Mouse (Mus musculus) forebrain, embryonic 16.5 days (tissue): ENCODE data around the gene Gna11. TPM values are rescaled to one million over a fixed set of nuclear protein-coding genes. Genes with fewer than 3 reads are reported as not detected.

Experiments used
- ATAC-seq: fragments of 200-750 bp; cut with Nextera tagmentation; 2 replicates; pipeline ENCODE4 v1.8.0; 2017; ENCODE audit warnings: mild to moderate bottlenecking, moderate library complexity
- H3K27ac ChIP-seq: fragments of 300-500 bp; sonication (generic); 2 replicates; pipeline ENCODE4 v1.5.1; 2014; ENCODE audit warnings: low read length, control low read depth
- H3K27me3 ChIP-seq: fragments of 300-500 bp; sonication (generic); replicated peaks from 2 replicates; pipeline ENCODE4 v1.6.1; 2014; ENCODE audit warnings: low read length; ENCODE audit not compliant: control insufficient read depth, insufficient read depth
- H3K36me3 ChIP-seq: fragments of 300-500 bp; sonication (generic); 2 replicates; pipeline ENCODE4 v1.6.1; 2014; ENCODE audit not compliant: control insufficient read depth, insufficient read depth
- H3K4me1 ChIP-seq: fragments of 300-500 bp; sonication (generic); replicated peaks from 2 replicates; pipeline ENCODE4 v1.6.1; 2014; ENCODE audit warnings: low read length; ENCODE audit not compliant: control insufficient read depth, insufficient read depth
- H3K4me2 ChIP-seq: fragments of 300-500 bp; sonication (generic); 2 replicates; pipeline ENCODE4 v1.6.1; 2014; ENCODE audit warnings: mild to moderate bottlenecking, low read length, control low read depth
- H3K4me3 ChIP-seq: fragments of 300-500 bp; sonication (generic); replicated peaks from 2 replicates; pipeline ENCODE4 v1.5.1; 2014; ENCODE audit warnings: mild to moderate bottlenecking, low read length, control low read depth
- H3K9ac ChIP-seq: fragments of 300-500 bp; sonication (generic); replicated peaks from 2 replicates; pipeline ENCODE4 v1.6.1; 2014; ENCODE audit warnings: low read depth, low read length, control low read depth
- H3K9me3 ChIP-seq: fragments of 300-500 bp; sonication (generic); 2 replicates; pipeline ENCODE4 v1.6.1; 2016; ENCODE audit warnings: low read length; ENCODE audit not compliant: control insufficient read depth
- WGBS: fragments of 180-500 bp; shearing (Covaris S2); extraction: QIAGEN DNeasy Blood & Tissue Kit; methylation state at CpG from one replicate; pipeline ENCODE4 v1.1.7; 2014; 5-methylcytosine and 5-hydroxymethylcytosine counted together
- polyA plus RNA-seq: library from polyadenylated mRNA; unstranded; fragments of >200 nt; fragmentation: Nextera tagmentation; extraction: Ambion mirVana; gene quantifications from 2 replicates; pipeline ENCODE4 v1.2.1, GENCODE M21; 2015

Gna11 gene
- polyA plus RNA-seq, 1 experiment from 2014 or later, result 112 TPM

- Histone ChIP-seq H3K9ac (peak overlapping the region; percentile 75), H3K27me3 (no peaks in the 10 kb centered on the region), H3K4me2 (peak overlapping the region; percentile 77), H3K4me1 (peaks cover 19% of the 10 kb centered on the region), H3K9me3 (no peaks in the 10 kb centered on the region), H3K4me3 (peak overlapping the region; percentile 75), H3K36me3 (peaks cover 6% of the 10 kb centered on the region; the same call in 1 of the 2 replicates), H3K27ac (peak overlapping the region; percentile 48)
- ATAC-seq, result peak; percentile 39
- 2% methylated on average over 41 of the region's 41 CpGs for WGBS
Observed at GRCm38 (mm10) chr10:81495616-81496263, 49.2 kb downstream of the Gna11 start.

GRCm38 (mm10) chr10:81495151-81495550, 49.8 kb downstream of the Gna11 start:
- peak overlapping the region; percentile 77 for H3K4me2 ChIP-seq
- no peak for ATAC-seq
- no peaks in the 10 kb centered on the region for H3K27me3 ChIP-seq
- peak overlapping the region; percentile 75 for H3K9ac ChIP-seq
- peaks cover 19% of the 10 kb centered on the region for H3K4me1 ChIP-seq
- H3K27ac ChIP-seq, result no peak overlapping the region
- peak overlapping the region; percentile 75 for H3K4me3 ChIP-seq
- WGBS, result 74% methylated on average over 6 of the region's 6 CpGs
- H3K36me3 ChIP-seq, result peaks cover 7% of the 10 kb centered on the region; the same call in 1 of the 2 replicates
- no peaks in the 10 kb centered on the region for H3K9me3 ChIP-seq

DNA sequence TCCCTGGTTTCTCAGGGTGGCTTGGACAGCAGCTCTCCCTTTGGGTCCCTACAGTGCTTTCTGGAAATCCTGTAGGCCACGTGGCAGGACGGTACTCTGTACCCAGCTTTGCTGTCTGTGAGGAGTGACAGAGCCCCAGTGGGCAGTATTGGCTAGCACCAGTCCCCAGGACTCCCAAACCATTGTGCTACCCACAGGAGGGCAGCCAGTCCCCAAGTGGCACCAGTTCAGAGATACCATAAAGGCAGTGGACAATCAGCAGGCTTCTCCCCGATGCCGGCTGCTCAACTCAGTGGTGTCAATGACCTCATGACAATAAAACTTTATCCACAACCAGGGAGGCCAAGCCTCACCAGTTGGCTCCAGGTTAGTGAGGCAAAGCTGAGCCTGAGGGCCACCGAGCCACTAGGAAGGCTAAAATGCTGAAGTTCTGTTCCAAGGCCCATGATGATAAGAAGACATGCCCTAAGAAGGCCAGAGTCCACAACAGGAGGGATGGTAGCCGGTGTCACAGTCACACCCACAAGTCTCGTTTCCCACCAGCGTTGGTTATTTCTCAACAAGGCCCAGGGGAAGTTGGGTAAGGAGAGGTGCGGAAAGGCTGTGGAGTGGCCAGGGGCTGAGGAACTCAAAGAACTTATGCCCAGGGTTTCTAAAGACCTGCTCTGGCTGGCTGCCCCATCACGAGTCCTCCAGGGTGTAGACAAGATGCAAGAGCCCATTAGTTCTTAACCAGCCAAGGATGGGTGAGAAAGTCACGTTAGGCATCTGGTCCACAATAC, 50.5 kb downstream of the Gna11 start:
- Histone ChIP-seq H3K27me3 (no peaks in the 10 kb centered on the region), H3K4me3 (no peak overlapping the region), H3K9me3 (no peaks in the 10 kb centered on the region), H3K27ac (no peak overlapping the region), H3K4me2 (no peak overlapping the region), H3K36me3 (peaks cover 7% of the 10 kb centered on the region; the same call in 1 of the 2 replicates), H3K4me1 (peaks cover 19% of the 10 kb centered on the region), H3K9ac (no peak overlapping the region)
- WGBS, result 90% methylated on average over 11 of the region's 11 CpGs
- no peak for ATAC-seq

DNA sequence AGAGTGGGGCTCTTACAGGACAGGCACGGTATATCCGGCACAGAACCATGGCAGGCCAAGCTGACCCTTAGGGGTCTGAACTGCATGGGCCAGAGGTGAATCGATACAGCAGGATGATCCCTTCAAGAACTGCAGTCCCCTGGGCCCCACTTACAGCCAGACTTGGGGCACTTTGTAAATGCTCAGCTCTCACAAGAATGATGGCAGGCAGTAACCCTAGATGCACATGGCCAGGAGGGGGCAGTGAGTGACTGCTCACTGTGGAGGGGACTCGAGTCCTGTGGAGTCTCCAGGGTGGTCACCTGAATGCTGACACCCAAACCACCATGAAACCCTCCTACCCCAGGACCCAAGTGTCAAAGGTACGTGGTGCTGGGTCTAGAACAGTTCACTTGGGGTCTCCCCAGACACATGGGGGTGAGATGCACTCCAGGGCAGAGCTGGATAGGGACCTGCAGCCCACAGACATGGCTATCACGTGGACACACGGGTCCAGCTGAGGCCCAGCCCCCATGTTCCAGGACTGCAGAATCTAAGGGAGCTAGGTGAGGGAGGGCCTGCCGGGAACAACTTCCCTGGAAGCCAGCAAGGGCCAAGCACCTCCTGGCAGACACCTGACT, 51.3 kb downstream of the Gna11 start:
- H3K27ac ChIP-seq, result no peak overlapping the region
- H3K4me2 ChIP-seq, result no peak overlapping the region
- H3K9me3 ChIP-seq, result no peaks in the 10 kb centered on the region
- no peak for ATAC-seq
- peaks cover 19% of the 10 kb centered on the region for H3K4me1 ChIP-seq
- no peak overlapping the region for H3K4me3 ChIP-seq
- 87% methylated on average over 8 of the region's 8 CpGs for WGBS
- no peaks in the 10 kb centered on the region for H3K27me3 ChIP-seq
- H3K36me3 ChIP-seq, result peaks cover 9% of the 10 kb centered on the region; the same call in 1 of the 2 replicates
- no peak overlapping the region for H3K9ac ChIP-seq

DNA sequence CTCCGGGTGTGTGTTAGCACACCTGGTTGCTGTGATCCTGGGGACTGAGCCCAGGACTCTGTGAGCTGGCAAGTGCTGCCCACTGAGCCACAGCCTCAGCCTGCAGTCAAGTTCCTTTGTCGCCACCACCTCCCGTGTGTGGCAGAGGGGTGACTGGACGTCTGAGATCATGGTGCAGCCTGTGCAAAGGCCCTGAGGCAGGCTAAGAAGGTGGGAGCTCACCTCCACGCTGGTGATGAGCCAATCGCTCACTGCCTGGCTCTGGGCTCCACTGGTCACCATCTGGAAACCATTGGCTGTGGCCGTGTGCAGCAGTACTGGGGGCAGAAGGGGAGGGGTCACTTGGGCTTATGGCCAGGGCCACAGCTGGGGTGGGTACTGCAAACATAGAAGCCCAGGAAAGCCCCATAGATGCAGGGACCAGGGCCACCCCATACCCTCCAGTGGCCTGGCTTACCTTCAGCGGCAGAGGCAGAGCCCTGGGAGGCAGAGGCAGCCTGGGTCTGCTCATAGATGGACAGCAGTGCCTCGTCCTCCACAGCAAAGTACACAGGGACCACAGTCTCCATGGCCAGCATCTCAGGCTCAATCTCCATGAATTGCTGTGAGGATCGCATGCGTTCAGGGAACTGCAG, 52.3 kb downstream of the Gna11 start:
- Histone ChIP-seq H3K9me3 (no peaks in the 10 kb centered on the region), H3K36me3 (peaks cover 16% of the 10 kb centered on the region; the same call in 1 of the 2 replicates), H3K4me2 (no peak overlapping the region), H3K27me3 (no peaks in the 10 kb centered on the region), H3K9ac (no peak overlapping the region), H3K4me3 (no peak overlapping the region), H3K27ac (no peak overlapping the region), H3K4me1 (peaks cover 19% of the 10 kb centered on the region)
- ATAC-seq, result no peak
- 90% methylated on average over 11 of the region's 11 CpGs for WGBS

DNA sequence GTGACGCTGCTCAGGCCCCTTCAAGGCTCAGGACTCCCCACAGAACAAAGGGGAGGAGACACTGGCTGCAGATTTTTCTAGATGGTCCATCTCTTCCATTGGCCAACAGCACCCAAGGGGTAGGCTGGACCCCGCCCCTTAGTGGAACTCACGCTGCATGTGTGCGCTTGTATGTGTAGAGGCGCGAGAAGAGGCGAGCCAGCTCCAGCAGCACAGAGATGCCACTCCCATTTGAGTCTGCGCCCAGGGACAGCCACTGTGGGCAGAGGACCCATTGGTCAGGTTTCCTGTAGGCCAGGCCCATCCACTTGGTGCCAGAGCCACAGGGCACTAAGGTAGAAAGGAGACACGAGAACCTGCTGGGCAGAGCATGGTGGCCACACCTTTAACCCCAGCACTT, 54.0 kb downstream of the Gna11 start:
- Histone ChIP-seq H3K4me1 (peaks cover 15% of the 10 kb centered on the region), H3K36me3 (peaks cover 27% of the 10 kb centered on the region), H3K4me2 (no peak overlapping the region), H3K9me3 (no peaks in the 10 kb centered on the region), H3K27me3 (no peaks in the 10 kb centered on the region), H3K27ac (no peak overlapping the region), H3K4me3 (no peak overlapping the region), H3K9ac (no peak overlapping the region)
- no peak for ATAC-seq
- WGBS, result 94% methylated on average over 9 of the region's 9 CpGs

DNA sequence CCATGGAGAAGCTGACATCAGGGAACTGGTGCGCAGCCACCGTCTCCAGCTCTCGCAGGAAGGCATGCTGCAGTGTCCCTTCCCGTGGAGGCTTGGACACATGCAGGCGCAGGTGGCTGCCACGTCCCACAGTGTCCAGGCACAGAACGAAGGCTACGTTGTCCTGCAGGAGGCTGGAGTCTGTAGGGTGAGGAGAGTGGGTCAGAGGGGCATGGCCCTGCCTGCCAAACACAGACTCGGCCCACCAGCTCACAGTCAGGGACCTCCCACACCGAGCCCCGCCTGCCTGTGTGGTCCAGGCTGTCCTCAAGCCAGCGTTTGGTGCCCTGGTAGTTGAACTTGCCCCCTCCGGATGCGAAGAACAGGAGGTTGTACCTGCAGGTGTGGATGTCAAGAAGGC, 55.0 kb downstream of the Gna11 start:
- H3K4me1 ChIP-seq, result peaks cover 8% of the 10 kb centered on the region
- ATAC-seq, result no peak
- H3K4me2 ChIP-seq, result no peak overlapping the region
- no peak overlapping the region for H3K9ac ChIP-seq
- no peak overlapping the region for H3K27ac ChIP-seq
- H3K9me3 ChIP-seq, result no peaks in the 10 kb centered on the region
- 87% methylated on average over 14 of the region's 14 CpGs for WGBS
- no peak overlapping the region for H3K4me3 ChIP-seq
- H3K36me3 ChIP-seq, result peaks cover 27% of the 10 kb centered on the region
- no peaks in the 10 kb centered on the region for H3K27me3 ChIP-seq

GRCm38 (mm10) chr10:81488081-81488480, 56.9 kb downstream of the Gna11 start:
- Histone ChIP-seq H3K36me3 (peaks cover 27% of the 10 kb centered on the region), H3K4me3 (no peak overlapping the region), H3K27me3 (no peaks in the 10 kb centered on the region), H3K4me2 (no peak overlapping the region), H3K4me1 (peaks cover 10% of the 10 kb centered on the region; the same call in 1 of the 2 replicates), H3K27ac (no peak overlapping the region), H3K9ac (no peak overlapping the region), H3K9me3 (no peaks in the 10 kb centered on the region)
- ATAC-seq, result no peak
- 88% methylated on average over 11 of the region's 11 CpGs for WGBS

- Histone ChIP-seq H3K4me1 (peaks cover 14% of the 10 kb centered on the region), H3K9me3 (no peaks in the 10 kb centered on the region), H3K27me3 (no peaks in the 10 kb centered on the region), H3K27ac (no peak overlapping the region), H3K4me2 (no peak overlapping the region), H3K4me3 (no peak overlapping the region), H3K36me3 (peaks cover 24% of the 10 kb centered on the region), H3K9ac (no peak overlapping the region)
- 86% methylated on average over 10 of the region's 10 CpGs for WGBS
- no peak for ATAC-seq
Observed at GRCm38 (mm10) chr10:81486496-81486895, 58.5 kb downstream of the Gna11 start.
